Mouse (Mus musculus): ENCODE results near the gene Rassf5. TPM values are rescaled to one million over a fixed set of nuclear protein-coding genes. Genes with fewer than 3 reads are reported as not detected.

Rassf5 gene
- total RNA-seq, 2 experiments from 2014 or later, result 0.70 to 0.90 TPM

- no peak for DNase-seq
Measured at GRCm38 (mm10) chr1:131209971-131210426, 35.1 kb downstream of the Rassf5 start.

GRCm38 (mm10) chr1:131208800-131209199 is 36.3 kb downstream of the Rassf5 start:
- no peak for DNase-seq

DNA sequence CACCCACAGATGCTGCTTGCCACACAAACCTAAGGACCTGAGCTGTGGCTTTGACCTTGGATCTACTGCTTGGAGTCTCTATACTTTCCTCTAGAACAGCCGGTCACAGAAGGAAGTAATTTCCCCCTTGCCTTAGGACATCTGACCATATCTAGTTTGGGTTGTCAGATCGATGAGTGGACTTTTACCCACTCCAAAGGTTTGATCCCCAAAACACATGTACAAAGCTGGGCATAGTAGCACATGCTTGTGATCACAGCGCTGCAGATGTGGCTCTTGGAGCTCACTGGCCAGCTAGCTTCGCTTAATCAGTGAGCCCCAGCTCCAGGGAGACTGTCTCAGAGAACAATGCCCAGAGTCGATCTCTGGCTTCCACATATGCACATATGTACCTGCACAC is 37.0 kb downstream of the Rassf5 start:
- no peak for DNase-seq

GRCm38 (mm10) chr1:131207531-131207930 is 37.5 kb downstream of the Rassf5 start:
- peak; percentile 36 for DNase-seq

DNA sequence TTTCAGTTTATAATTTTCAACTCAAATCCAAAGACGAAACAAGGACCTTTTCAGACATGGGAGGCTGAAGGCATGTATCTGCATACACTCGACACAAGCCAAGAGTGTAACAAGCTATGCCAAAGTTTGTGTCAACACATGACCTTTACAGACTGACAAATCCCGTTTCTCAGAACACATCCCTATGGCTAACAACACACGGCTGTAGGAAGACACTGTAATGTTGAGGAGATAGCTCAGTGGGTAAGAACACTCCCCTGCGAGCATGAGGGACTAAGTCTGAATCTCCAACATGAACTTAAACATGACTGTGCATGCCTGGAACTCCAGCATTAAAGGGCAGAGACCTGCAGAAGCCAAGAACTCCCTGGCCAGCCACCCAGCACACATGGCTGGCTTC is 38.7 kb downstream of the Rassf5 start:
- DNase-seq, result no peak

GRCm38 (mm10) chr1:131204461-131204860 is 40.6 kb downstream of the Rassf5 start:
- DNase-seq, result no peak

DNA sequence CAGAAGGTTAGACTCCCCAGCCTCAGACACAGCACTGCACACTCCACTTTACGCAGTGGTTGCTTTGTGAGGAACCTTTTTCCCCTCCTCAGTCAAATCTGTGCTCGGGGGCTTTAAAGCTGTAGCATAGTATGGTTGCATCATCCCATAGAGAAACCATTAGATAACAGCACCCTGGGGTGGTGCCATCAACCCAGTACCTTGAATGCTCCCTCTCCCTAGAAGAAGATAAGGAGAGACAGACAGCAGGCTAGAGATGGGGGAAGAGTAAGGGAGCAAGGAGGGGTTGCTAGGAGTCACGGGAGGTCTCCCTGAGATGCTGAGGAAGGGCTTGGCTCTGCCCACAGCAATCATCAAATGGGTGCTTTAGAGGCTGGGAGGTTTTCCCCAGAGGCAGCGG is 43.7 kb downstream of the Rassf5 start:
- no peak for DNase-seq

GRCm38 (mm10) chr1:131200588-131200987 is 44.5 kb downstream of the Rassf5 start:
- DNase-seq, result peak; percentile 43

GRCm38 (mm10) chr1:131199976-131200375 is 45.1 kb downstream of the Rassf5 start:
- peak; percentile 75 for DNase-seq

DNA sequence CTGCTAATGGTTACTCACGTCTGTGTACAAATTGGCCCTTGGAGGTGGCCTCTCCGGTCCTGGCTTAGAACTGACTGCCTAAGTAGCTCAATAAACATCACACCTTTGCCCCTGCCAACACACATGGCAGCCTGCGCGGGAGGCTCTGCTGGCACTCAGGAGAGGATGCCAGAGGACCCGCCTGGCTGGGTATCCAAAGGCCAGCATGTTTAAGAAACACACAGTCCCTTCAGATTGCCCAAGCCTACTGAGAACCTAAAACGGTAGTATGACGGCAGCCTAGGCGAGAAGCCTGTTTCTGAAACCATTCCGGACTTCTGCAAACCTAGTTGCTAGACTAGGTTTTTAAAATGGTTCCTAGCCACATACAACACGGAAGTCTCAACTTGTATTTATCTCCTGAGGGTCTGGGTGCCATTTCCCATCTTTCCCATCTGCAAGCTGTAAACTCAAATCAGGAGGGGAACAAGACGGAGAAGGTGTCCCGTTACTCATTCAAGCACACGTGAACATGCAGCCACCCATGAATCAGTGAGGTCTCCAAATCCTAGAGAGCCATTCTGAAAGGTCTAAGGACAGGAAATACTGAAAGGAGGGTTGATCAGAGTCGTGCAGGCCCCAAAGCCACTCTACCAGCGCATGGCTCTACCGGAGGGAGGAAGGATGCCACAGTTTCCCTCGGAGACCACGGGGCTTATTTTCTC is 45.8 kb downstream of the Rassf5 start:
- DNase-seq, result peak; percentile 27

DNA sequence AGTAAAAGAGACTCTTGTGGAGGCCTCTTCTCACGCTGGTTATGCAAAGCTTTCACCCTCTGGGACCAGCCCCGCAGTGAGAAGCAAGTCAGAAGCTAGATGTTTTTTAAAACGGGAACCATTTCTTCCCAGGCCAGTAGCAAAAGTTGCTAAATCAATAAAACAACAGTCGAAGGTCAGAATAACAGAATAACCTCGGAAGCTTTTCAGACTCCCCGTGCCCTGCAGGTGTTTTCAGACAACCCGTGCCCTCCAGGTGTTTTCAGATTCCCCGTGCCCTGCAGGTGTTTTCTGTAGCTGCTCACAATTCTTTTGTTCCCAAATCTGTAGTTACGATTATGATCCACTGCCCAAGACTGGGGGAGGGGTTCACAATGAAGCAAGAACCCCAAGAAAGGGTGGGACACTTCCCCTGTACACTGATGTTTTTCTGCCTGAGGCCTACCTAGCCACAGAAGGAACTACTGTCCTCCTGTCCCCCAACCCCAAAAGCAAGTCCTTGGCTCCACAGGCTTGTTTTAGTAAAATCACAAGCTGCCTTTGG is 46.6 kb downstream of the Rassf5 start:
- DNase-seq, result no peak

GRCm38 (mm10) chr1:131196107-131196506 is 49.0 kb downstream of the Rassf5 start:
- DNase-seq, result no peak

- DNase-seq, result no peak
Measured at GRCm38 (mm10) chr1:131195653-131196052, 49.4 kb downstream of the Rassf5 start.

- no peak for DNase-seq
Measured at GRCm38 (mm10) chr1:131193746-131194145, 51.3 kb downstream of the Rassf5 start.

DNA sequence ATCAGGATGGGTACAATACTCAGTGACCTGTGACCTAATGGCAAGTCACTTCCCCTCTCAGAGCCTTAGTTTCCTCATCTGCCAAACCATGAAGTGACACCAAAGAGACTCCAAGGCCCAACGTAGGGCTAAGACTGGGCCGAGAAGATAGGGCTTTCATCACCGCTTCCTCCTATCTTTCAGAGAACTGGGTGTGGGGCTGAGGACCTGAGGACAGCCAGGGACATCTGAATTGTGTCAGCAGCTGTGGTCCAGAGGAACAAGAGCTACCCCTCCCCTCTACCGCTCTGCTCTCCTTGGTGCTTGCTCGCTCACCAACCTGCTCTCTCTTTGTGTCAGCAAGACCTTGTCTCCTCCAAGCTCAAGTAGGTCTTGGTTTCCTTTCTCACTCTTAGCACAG is 56.4 kb downstream of the Rassf5 start:
- DNase-seq, result no peak

DNA sequence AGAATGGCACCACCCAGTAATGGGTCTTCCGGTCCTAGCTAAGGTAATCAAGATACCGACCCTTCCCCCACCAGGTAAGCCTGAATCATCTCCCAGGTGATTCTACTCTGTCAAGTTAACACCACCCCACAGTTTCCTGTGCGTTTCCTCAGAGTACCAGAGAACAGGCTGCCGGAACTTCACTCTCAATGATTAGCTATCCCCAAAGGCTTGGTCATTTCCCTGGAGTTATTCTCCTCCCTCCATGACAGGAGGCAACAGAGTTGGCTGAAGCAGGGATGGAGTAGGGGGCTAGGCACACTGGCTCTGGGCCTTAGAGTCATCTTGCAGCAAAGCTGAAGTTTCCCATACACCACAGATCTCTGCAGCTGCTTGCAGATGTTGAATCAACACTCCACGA is 57.2 kb downstream of the Rassf5 start:
- DNase-seq, result no peak

GRCm38 (mm10) chr1:131186995-131187394 is 58.1 kb downstream of the Rassf5 start:
- DNase-seq, result no peak

GRCm38 (mm10) chr1:131185821-131186506 is 59.1 kb downstream of the Rassf5 start:
- no peak for DNase-seq

DNA sequence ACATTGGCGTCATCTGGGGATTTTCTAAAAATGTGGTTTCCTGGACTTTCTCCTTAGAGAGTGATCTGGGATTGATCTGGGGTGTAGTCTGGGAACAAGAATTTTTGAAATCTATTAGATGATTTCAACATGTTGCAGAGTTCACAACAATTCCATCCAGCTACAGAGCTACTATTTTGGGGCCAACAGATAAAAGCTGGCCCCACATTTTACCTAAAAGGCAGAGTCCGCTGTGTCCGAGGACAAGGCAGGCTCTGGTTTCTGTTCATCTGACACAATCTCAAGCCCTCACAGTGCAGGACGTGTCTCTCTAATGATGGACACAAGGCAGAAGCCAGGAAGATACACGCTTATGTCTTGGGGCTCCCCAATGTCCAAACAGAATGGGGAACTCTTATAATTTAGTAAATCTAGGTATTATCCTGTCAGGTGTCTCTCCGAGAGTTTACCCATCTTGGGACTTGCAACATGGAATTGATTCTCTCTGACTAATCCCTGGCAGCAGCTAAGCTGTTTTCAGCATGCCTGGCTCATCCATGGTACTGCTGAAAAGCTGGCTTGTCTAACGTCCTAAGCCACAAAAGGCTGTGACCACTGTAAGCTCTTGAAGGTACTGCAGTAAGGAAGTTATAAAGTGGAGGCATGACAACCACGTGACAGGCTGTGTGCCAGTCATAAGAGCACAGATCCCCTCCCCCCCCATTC is 60.0 kb downstream of the Rassf5 start:
- no peak for DNase-seq

DNA sequence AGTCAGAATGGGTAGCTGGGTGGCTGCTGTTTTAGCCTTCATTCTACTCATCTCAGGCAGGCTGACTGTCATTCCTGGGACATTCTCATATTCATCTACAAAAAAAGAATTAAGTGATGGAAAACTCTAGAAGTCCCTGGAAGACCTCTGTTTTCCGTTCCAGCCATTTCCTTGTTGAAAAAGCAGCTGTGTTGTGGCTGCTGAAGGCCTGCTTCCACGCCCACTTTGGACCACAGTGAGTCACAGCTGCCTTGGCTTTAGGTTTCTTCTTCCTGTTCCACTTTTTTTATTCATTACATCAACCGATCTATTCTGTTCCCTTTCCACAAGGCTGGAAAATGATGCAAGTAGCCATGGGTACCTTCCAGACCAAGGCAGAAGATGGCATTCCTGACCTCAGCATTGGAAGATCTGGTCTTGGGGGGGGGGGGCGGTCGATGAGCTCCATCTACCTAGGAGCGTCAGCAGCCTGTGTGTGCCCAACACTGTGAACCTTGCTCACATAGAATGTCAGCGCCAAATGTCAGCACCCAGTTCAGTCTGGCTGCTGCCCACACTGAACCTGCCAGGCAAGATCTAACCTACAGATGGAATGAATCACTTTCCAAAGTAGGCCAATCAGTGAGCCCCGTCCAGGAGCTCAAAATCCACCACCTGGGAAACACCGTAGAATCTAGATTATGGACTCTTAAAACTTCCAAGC is 60.7 kb downstream of the Rassf5 start:
- DNase-seq, result peak; percentile 65

DNA sequence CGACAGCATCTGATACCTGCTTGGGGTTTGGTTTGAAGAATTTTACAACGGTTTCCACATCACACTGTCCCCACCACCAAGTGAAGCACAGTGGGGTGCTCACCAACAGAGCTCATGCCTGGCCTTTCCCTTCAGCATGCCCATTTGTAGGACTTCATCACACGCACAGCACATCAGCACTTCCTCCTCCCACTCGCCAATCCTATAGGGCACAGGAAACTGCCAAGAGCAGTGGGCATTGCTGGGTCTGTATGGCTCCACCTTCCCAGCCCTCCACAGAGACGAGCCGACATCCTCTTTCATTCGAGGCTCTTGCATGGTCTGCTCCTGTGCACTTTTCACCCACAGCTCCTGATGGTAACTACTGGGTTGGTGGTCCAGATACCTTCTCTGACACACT is 61.9 kb downstream of the Rassf5 start:
- no peak for DNase-seq

Measured in gastrocnemius, postnatal 25 days (tissue).